Mouse (Mus musculus) brain, embryonic 14.5 days (tissue): Measurements from ENCODE around the gene Frmpd2. TPM values are rescaled to one million over a fixed set of nuclear protein-coding genes. Genes with fewer than 3 reads are reported as not detected.

ENCODE experiments used
- DNase-seq: peaks from one replicate; pipeline ENCODE4 v3.0.0-alpha.2; 2011; ENCODE audit warnings: low read depth
- CTCF ChIP-seq: fragments of 200-500 bp; IDR thresholded peaks from 2 replicates; pipeline ENCODE4 v1.5.1; 2012; ENCODE audit warnings: inconsistent platforms, mild to moderate bottlenecking, moderate library complexity, borderline replicate concordance; ENCODE audit not compliant: insufficient read depth, insufficient read length; ENCODE audit errors: extremely low read depth
- POLR2A ChIP-seq: fragments of 200-500 bp; IDR thresholded peaks from 2 replicates; pipeline ENCODE4 v1.6.1; 2012; ENCODE audit warnings: mild to moderate bottlenecking, inconsistent platforms, borderline replicate concordance; ENCODE audit not compliant: poor library complexity, insufficient read depth, insufficient read length, severe bottlenecking; ENCODE audit errors: extremely low read depth
- polyA plus RNA-seq: library from polyadenylated mRNA; depleted of rRNA; stranded (reverse); fragments of >200 nt; gene quantifications from 2 replicates; pipeline ENCODE4 v1.2.3, GENCODE M21; 2012

Frmpd2 gene
- polyA plus RNA-seq, 1 experiment = 0.07 TPM

DNA sequence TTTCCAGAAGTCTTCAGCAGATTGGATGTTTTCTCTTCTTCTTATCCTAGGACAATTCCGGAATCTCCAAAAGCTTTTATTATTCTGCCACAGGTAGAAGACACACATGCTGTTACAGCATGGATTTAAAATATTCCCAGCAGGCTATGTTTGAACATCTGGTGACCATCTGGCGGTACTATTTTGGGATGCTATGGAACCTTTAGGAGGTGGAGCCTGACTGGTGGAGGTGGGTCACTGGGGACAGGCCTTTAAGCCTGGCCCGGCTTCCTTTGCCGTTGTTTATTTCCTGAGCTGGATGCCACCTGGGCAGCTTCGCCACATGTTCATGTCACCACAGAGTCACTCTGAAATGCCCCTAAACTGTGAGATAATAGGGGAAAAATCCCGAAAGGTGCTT, 3.7 kb upstream of the Frmpd2 start:
- DNase-seq = no peak
- TF ChIP-seq POLR2A (no peak), CTCF (no peak)

- DNase-seq = no peak
- TF ChIP-seq POLR2A (no peak), CTCF (no peak)
Measured at GRCm38 (mm10) chr14:33474461-33474860, 3.0 kb downstream of the Frmpd2 start.

DNA sequence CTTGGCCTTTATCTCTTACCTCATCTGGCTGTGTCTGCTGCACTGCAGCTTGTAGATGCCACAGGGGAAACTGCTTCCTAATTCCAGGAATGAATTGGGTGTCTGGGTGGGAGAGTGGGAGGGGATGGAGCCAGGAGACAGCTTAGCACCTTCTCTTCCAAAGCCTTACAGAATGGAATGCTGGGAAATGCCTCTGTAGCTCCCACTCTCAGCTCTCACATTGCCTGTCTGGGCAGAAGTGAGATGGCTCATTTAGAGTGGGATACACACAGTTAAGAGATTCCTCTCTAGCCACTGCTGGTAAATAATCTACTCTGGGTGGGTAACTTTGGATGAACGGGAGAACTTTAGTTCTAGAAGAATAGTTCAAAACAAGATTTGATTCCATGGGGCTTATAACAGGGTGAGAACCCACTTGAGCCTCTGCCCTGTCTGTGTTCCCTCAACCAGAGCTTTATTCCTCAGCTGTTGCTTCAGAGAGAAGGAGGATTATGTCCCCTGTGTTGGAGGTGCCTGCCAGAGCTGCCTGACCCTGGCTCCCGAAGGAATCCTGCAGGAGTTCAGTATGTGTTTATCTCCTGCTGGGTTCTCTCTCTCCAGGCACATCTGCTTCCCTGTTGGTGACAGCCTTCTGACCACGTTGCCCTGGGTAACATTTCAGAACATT, 4.7 kb downstream of the Frmpd2 start:
- DNase-seq = no peak
- no peak for TF ChIP-seq CTCF
- TF ChIP-seq POLR2A = no peak

DNA sequence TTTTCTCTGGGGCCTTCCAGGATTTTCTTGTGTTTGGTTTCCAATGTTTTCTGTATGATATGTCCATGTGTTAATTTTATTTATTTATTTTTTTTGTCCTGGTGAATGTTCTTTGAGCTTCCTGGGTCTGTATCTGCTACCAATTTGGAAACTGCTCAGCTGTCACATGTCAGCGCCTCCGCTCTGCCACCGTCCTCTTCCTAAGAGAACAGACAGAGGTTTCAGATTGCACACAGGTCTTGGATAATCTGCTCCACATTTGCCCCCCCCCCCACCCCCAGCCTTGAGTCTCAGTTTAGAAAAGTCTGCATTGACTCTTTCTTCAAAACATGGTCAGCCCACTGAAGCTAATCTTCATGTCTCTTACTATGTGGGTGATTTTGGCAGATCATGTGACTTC, 10.5 kb downstream of the Frmpd2 start:
- DNase-seq = no peak
- TF ChIP-seq CTCF (no peak), POLR2A (no peak)

DNA sequence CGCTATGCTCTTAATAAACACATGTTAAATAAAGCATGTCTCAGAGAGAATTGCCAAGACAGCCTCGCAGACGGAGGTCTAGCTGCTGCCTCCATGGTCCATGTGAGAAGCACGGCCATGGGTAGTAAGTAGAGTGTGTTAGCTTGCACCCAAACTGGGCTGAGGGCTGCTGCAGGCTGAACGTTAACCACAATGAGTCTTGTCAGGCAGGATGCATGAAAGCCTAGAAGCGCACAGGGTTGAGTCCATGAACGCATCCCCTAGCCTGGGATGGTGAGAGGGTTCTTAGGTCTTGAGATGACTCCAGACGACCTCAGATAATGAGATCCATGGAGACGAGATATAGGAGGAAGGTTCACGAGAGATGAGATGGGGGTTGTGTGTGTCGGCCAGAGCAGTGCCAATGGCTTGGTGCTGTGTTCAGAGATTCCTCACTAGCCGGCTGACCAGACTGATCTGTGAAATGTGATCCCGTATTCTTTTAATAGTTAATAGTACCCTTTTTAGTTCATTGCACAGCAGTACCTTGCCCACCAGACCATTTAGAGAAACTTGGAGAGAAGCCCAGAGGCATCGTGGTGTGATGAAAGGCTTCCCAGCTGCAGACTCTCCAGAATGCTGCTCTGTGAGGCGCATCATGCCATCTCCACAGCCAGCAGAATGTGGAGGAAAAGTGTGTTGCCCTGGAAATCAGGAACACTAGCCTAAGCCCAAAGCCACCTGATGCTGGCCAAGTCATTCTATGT, 16.5 kb downstream of the Frmpd2 start:
- TF ChIP-seq POLR2A (no peak), CTCF (no peak)
- DNase-seq = peak; percentile 75

- TF ChIP-seq CTCF = no peak
- TF ChIP-seq POLR2A = no peak
- DNase-seq = no peak
Measured at GRCm38 (mm10) chr14:33495226-33495625, 23.7 kb downstream of the Frmpd2 start.

DNA sequence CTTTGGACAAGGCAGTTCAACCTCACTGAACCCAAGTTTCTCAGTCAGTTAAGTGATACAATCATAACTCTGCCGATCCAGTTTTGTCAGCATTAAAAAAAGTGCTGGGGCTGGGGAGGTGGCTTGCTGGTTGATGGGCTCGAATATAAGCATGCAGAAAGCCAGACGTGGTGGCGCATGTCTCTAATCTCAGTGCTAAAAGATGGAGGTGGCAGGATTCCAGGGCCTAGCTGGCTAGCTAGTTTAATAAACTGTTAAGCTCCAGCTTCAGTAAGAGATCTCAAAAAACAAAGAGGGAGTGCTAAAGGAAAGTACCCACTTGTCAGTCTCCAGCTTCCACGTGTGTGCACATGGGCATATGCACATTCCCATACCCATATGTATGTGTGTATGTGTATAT, 25.9 kb downstream of the Frmpd2 start:
- peak; percentile 47 for DNase-seq
- TF ChIP-seq POLR2A (no peak), CTCF (no peak)

- TF ChIP-seq CTCF (no peak), POLR2A (no peak)
- no peak for DNase-seq
Measured at GRCm38 (mm10) chr14:33498849-33499248, 27.4 kb downstream of the Frmpd2 start.

DNA sequence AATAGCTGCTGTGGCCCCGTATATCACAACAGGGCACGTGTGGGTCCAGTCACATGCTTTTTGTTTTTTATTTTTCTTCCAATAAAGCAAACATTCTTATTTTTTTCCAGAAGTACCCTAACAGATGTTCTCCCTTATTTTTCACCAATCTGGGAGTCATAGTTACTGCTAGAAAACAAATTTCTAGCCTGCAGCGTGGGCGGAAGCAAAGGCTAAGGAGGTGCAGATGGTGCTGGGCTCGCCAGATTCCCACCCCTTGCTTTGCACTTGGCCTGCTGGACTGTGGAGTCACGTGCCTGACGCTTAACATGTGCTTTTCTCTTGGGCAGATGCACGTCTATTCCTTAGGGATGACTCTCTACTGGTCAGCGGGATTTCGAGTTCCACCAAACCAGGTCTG, 29.1 kb downstream of the Frmpd2 start:
- DNase-seq = no peak

GRCm38 (mm10) chr14:33503311-33503710, 31.8 kb downstream of the Frmpd2 start:
- TF ChIP-seq POLR2A = no peak
- no peak for TF ChIP-seq CTCF

More for the DNA sequence above, 29.1 kb downstream of the Frmpd2 start:
- TF ChIP-seq CTCF (no peak), POLR2A (no peak)

GRCm38 (mm10) chr14:33506696-33507095, 35.2 kb downstream of the Frmpd2 start:
- DNase-seq = no peak

More at GRCm38 (mm10) chr14:33503311-33503710, 31.8 kb downstream of the Frmpd2 start:
- DNase-seq = no peak

More at GRCm38 (mm10) chr14:33506696-33507095, 35.2 kb downstream of the Frmpd2 start:
- no peak for TF ChIP-seq POLR2A
- no peak for TF ChIP-seq CTCF
